Comparison of ENCODE assay signal across 8 mouse cellular contexts in genomic region chr12:82104211-82104610, GRCm38 (mm10).
DNase-seq lines count a peak whose midpoint lies in the region; ATAC-seq and TF ChIP-seq lines count a peak whose summit lies in the region.

No protein-coding gene starts in this region.

- WGBS in olfactory bulb, adult 2 months, result 17% methylated on average over 10 of the region's 10 CpGs

- TF ChIP-seq POLR2A in cortical plate, adult 2 months (IDR thresholded peaks at IDR 0.05; ENCODE audit: extremely low read depth, insufficient read depth, low read length), result no peak; the same call in 1 of the 2 replicates
- TF ChIP-seq POLR2A in olfactory bulb, adult 2 months (IDR thresholded peaks at IDR 0.05; ENCODE audit: insufficient read depth, low read depth, low read length), result no peak

- no peak overlapping the region for H3K27ac ChIP-seq in gastrocnemius, adult 2 months
- peak overlapping the region; percentile 85 for H3K27ac ChIP-seq in cortical plate, adult 2 months (ENCODE audit: insufficient read depth, low read length)
- peak overlapping the region; percentile 95 for H3K27ac ChIP-seq in layer of hippocampus, adult 2 months
- H3K27ac ChIP-seq in olfactory bulb, adult 2 months (ENCODE audit: insufficient read depth, low read depth, low read length), result peak overlapping the region; percentile 96

- H3K4me3 ChIP-seq in gastrocnemius, adult 2 months, result no peak overlapping the region
- no peak overlapping the region for H3K4me3 ChIP-seq in cortical plate, adult 2 months (ENCODE audit: insufficient read depth, low read length)
- no peak overlapping the region for H3K4me3 ChIP-seq in layer of hippocampus, adult 2 months
- no peak overlapping the region for H3K4me3 ChIP-seq in olfactory bulb, adult 2 months (ENCODE audit: insufficient read depth, low read depth, low read length)

- no peak for TF ChIP-seq CTCF in gastrocnemius, adult 2 months (IDR thresholded peaks at IDR 0.05)
- no peak for TF ChIP-seq CTCF in cortical plate, adult 2 months (IDR thresholded peaks at IDR 0.05; ENCODE audit: extremely low read depth, insufficient read depth, low read length)
- TF ChIP-seq CTCF in layer of hippocampus, adult 2 months (conservative IDR thresholded peaks at IDR 0.05), result no peak
- no peak for TF ChIP-seq CTCF in olfactory bulb, adult 2 months (IDR thresholded peaks at IDR 0.05; ENCODE audit: insufficient read depth, low read depth, low read length)

- peak; percentile 21 for DNase-seq in gastrocnemius, adult 2 months
- DNase-seq in gastrocnemius, postnatal 36 days, result no peak
- DNase-seq in layer of hippocampus, adult 2 months (ENCODE audit: low spot score in 2 of 2), result peak; percentile 84 to 94
- DNase-seq in adrenal gland, postnatal 4 days (ENCODE audit: low spot score in 2 of 2), result no peak
- no peak for DNase-seq in thymus, postnatal 14 days

- intact Hi-C loops in gastrocnemius, adult 2 months (cut with DNase I), result no loop called here
- intact Hi-C loops in gastrocnemius, postnatal 36 days (cut with DNase I), result no loop called here

- H3K4me1 ChIP-seq in cortical plate, adult 2 months (ENCODE audit: control insufficient read depth, insufficient read depth, low read length), result peaks cover 11% of the 10 kb centered on the region
- H3K4me1 ChIP-seq in olfactory bulb, adult 2 months (ENCODE audit: control insufficient read depth, insufficient read depth, low read length), result peaks cover 23% of the 10 kb centered on the region

- ATAC-seq in megakaryocyte, adult 5-6 weeks (ENCODE audit: poor library complexity, severe bottlenecking), result no peak

Comparison
In these comparisons a context has a peak if more than half of its experiments do, and no peak if none do; other contexts are left out.
1. DNase-seq: peak in gastrocnemius, adult 2 months (single experiment) and layer of hippocampus, adult 2 months (2 of 2); none in gastrocnemius, postnatal 36 days (0 of 2), adrenal gland, postnatal 4 days (0 of 2) and thymus, postnatal 14 days (single experiment).